Mouse (Mus musculus) cortical plate, adult 2 months (tissue): Measurements from ENCODE around the gene Ccr1l1.

Experiments used
- CTCF ChIP-seq: fragments of 200-500 bp; IDR thresholded peaks from 2 replicates; pipeline ENCODE4 v1.5.1; 2011; ENCODE audit warnings: mild to moderate bottlenecking, control low read depth, low read length; ENCODE audit not compliant: insufficient read depth; ENCODE audit errors: extremely low read depth
- POLR2A ChIP-seq: fragments of 200-500 bp; IDR thresholded peaks from 2 replicates; pipeline ENCODE4 v1.6.1; 2011; ENCODE audit warnings: mild to moderate bottlenecking, low read length, control low read depth; ENCODE audit not compliant: insufficient read depth; ENCODE audit errors: extremely low read depth

DNA sequence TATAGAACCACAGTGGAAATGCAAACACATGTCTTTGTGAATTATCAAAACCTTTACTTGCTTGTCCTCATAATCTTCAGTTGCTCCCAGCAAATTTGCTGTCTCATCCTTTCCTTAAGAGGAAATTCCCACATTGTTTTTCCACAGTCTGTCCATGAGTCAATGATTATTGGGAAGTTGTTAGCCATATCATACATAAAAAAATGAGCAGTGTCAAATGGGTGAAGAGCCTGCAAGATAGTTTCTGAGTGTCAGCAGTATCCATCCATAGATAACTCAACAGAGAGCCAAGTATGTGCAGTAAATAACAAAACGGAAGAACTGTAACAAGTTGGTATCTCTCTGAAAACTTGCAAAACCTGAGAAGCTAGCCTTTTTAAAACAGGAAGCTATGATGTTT lies 43.5 kb upstream of the Ccr1l1 start, which contains the start of gene Ccr3:
- no peak for TF ChIP-seq CTCF
- TF ChIP-seq POLR2A = no peak
